Mouse (Mus musculus): ENCODE measurements around the gene Thumpd2. TPM values are rescaled to one million over a fixed set of nuclear protein-coding genes. Genes with fewer than 3 reads are reported as not detected.

Thumpd2 gene
- polyA plus RNA-seq, 1 experiment from 2014 or later: 8.7 TPM

- Histone ChIP-seq H3K9me3 (replicated peaks) (no peaks in the 10 kb centered on the region), H3K27me3 (no peaks in the 10 kb centered on the region), H3K4me2 (no peak overlapping the region), H3K4me3 (no peak overlapping the region), H3K9ac (no peak overlapping the region), H3K36me3 (no peaks in the 10 kb centered on the region), H3K4me1 (replicated peaks) (peaks cover 15% of the 10 kb centered on the region), H3K27ac (no peak overlapping the region)
- ATAC-seq (replicated peaks; ENCODE audit: insufficient number of reproducible peaks, insufficient read depth, low FRiP score, low read depth): no peak
- 90% methylated on average over 4 of the region's 4 CpGs for WGBS
Observed at GRCm38 (mm10) chr17:81001647-81002046, 63.2 kb downstream of the Thumpd2 start.

GRCm38 (mm10) chr17:81001010-81001409 lies 63.9 kb downstream of the Thumpd2 start:
- H3K4me3 ChIP-seq: no peak overlapping the region
- H3K9ac ChIP-seq: no peak overlapping the region
- 77% methylated on average over 12 of the region's 12 CpGs for WGBS
- no peaks in the 10 kb centered on the region for H3K27me3 ChIP-seq
- no peak for ATAC-seq (replicated peaks; ENCODE audit: insufficient number of reproducible peaks, insufficient read depth, low FRiP score, low read depth)
- H3K27ac ChIP-seq: no peak overlapping the region
- H3K4me2 ChIP-seq: no peak overlapping the region
- H3K36me3 ChIP-seq: no peaks in the 10 kb centered on the region
- H3K4me1 ChIP-seq (replicated peaks): peaks cover 15% of the 10 kb centered on the region
- H3K9me3 ChIP-seq (replicated peaks): no peaks in the 10 kb centered on the region

GRCm38 (mm10) chr17:80998958-80999357 lies 65.9 kb downstream of the Thumpd2 start:
- no peak overlapping the region for H3K4me3 ChIP-seq
- H3K9ac ChIP-seq: no peak overlapping the region
- H3K4me2 ChIP-seq: no peak overlapping the region
- peaks cover 3% of the 10 kb centered on the region for H3K4me1 ChIP-seq (replicated peaks)
- 63% methylated on average over 6 of the region's 6 CpGs for WGBS
- H3K27me3 ChIP-seq: no peaks in the 10 kb centered on the region
- H3K36me3 ChIP-seq: no peaks in the 10 kb centered on the region
- no peak for ATAC-seq (replicated peaks; ENCODE audit: insufficient number of reproducible peaks, insufficient read depth, low FRiP score, low read depth)
- no peak overlapping the region for H3K27ac ChIP-seq
- no peaks in the 10 kb centered on the region for H3K9me3 ChIP-seq (replicated peaks)

- H3K9me3 ChIP-seq (replicated peaks): no peaks in the 10 kb centered on the region
- no peaks in the 10 kb centered on the region for H3K4me1 ChIP-seq (replicated peaks)
- no peaks in the 10 kb centered on the region for H3K36me3 ChIP-seq
- WGBS: 60% methylated on average over 2 of the region's 2 CpGs
- H3K9ac ChIP-seq: no peak overlapping the region
- H3K27ac ChIP-seq: no peak overlapping the region
- H3K4me3 ChIP-seq: no peak overlapping the region
- H3K4me2 ChIP-seq: no peak overlapping the region
- no peaks in the 10 kb centered on the region for H3K27me3 ChIP-seq
- no peak for ATAC-seq (replicated peaks; ENCODE audit: insufficient number of reproducible peaks, insufficient read depth, low FRiP score, low read depth)
Observed at GRCm38 (mm10) chr17:80997226-80997625, 67.7 kb downstream of the Thumpd2 start.

- Histone ChIP-seq H3K9ac (no peak overlapping the region), H3K4me1 (replicated peaks) (peaks cover 10% of the 10 kb centered on the region), H3K4me3 (no peak overlapping the region), H3K9me3 (replicated peaks) (no peaks in the 10 kb centered on the region), H3K36me3 (no peaks in the 10 kb centered on the region), H3K27ac (peak overlapping the region; percentile 26), H3K4me2 (no peak overlapping the region), H3K27me3 (no peaks in the 10 kb centered on the region)
- 44% methylated on average over 8 of the region's 8 CpGs for WGBS
- ATAC-seq (replicated peaks; ENCODE audit: insufficient number of reproducible peaks, insufficient read depth, low FRiP score, low read depth): no peak; the same call in 1 of the 2 replicates
Observed at GRCm38 (mm10) chr17:80991535-80992127, 73.3 kb downstream of the Thumpd2 start.

GRCm38 (mm10) chr17:80982976-80983375 lies 81.9 kb downstream of the Thumpd2 start:
- H3K4me3 ChIP-seq: no peak overlapping the region
- 76% methylated on average over 10 of the region's 10 CpGs for WGBS
- no peaks in the 10 kb centered on the region for H3K27me3 ChIP-seq
- H3K9ac ChIP-seq: no peak overlapping the region
- H3K36me3 ChIP-seq: no peaks in the 10 kb centered on the region
- no peaks in the 10 kb centered on the region for H3K9me3 ChIP-seq (replicated peaks)
- peaks cover 11% of the 10 kb centered on the region; the same call in 1 of the 2 replicates for H3K4me1 ChIP-seq (replicated peaks)
- no peak for ATAC-seq (replicated peaks; ENCODE audit: insufficient number of reproducible peaks, insufficient read depth, low FRiP score, low read depth)
- H3K27ac ChIP-seq: no peak overlapping the region
- no peak overlapping the region for H3K4me2 ChIP-seq

- Histone ChIP-seq H3K36me3 (no peaks in the 10 kb centered on the region), H3K4me3 (no peak overlapping the region), H3K4me1 (replicated peaks) (peaks cover 9% of the 10 kb centered on the region; the same call in 1 of the 2 replicates), H3K27ac (0 out of 2 replicates have a peak overlapping the region, but pooled peaks have one; percentile 18), H3K9me3 (replicated peaks) (no peaks in the 10 kb centered on the region), H3K4me2 (no peak overlapping the region), H3K27me3 (no peaks in the 10 kb centered on the region), H3K9ac (no peak overlapping the region)
- ATAC-seq (replicated peaks; ENCODE audit: insufficient number of reproducible peaks, insufficient read depth, low FRiP score, low read depth): no peak
- 16% methylated on average over 8 of the region's 8 CpGs for WGBS
Observed at GRCm38 (mm10) chr17:80982412-80982787, 82.5 kb downstream of the Thumpd2 start.

GRCm38 (mm10) chr17:80981721-80982411 lies 83.0 kb downstream of the Thumpd2 start:
- H3K27ac ChIP-seq: 0 out of 2 replicates have a peak overlapping the region, but pooled peaks have one; percentile 18
- peaks cover 9% of the 10 kb centered on the region; the same call in 1 of the 2 replicates for H3K4me1 ChIP-seq (replicated peaks)
- H3K27me3 ChIP-seq: no peaks in the 10 kb centered on the region
- H3K4me3 ChIP-seq: no peak overlapping the region
- WGBS: 66% methylated on average over 12 of the region's 12 CpGs
- ATAC-seq (replicated peaks; ENCODE audit: insufficient number of reproducible peaks, insufficient read depth, low FRiP score, low read depth): 0 out of 2 replicates have a peak, but pooled peaks have one; percentile 31
- H3K9ac ChIP-seq: no peak overlapping the region
- H3K9me3 ChIP-seq (replicated peaks): no peaks in the 10 kb centered on the region
- H3K36me3 ChIP-seq: no peaks in the 10 kb centered on the region
- no peak overlapping the region for H3K4me2 ChIP-seq

GRCm38 (mm10) chr17:80980096-80980495 lies 84.8 kb downstream of the Thumpd2 start:
- no peak for ATAC-seq (replicated peaks; ENCODE audit: insufficient number of reproducible peaks, insufficient read depth, low FRiP score, low read depth)
- no peak overlapping the region for H3K9ac ChIP-seq
- no peaks in the 10 kb centered on the region for H3K36me3 ChIP-seq
- H3K4me3 ChIP-seq: no peak overlapping the region
- H3K9me3 ChIP-seq (replicated peaks): no peaks in the 10 kb centered on the region
- H3K27me3 ChIP-seq: no peaks in the 10 kb centered on the region
- no peak overlapping the region for H3K4me2 ChIP-seq
- peaks cover 9% of the 10 kb centered on the region; the same call in 1 of the 2 replicates for H3K4me1 ChIP-seq (replicated peaks)
- no peak overlapping the region for H3K27ac ChIP-seq
- 56% methylated on average over 10 of the region's 10 CpGs for WGBS

- no peak for ATAC-seq (replicated peaks; ENCODE audit: insufficient number of reproducible peaks, insufficient read depth, low FRiP score, low read depth)
- 87% methylated on average over 5 of the region's 5 CpGs for WGBS
- H3K9ac ChIP-seq: no peak overlapping the region
- H3K4me2 ChIP-seq: no peak overlapping the region
- no peaks in the 10 kb centered on the region for H3K27me3 ChIP-seq
- no peaks in the 10 kb centered on the region for H3K36me3 ChIP-seq
- H3K4me1 ChIP-seq (replicated peaks): peaks cover 8% of the 10 kb centered on the region; the same call in 1 of the 2 replicates
- H3K4me3 ChIP-seq: no peak overlapping the region
- H3K9me3 ChIP-seq (replicated peaks): no peaks in the 10 kb centered on the region
- H3K27ac ChIP-seq: no peak overlapping the region
Observed at GRCm38 (mm10) chr17:80977245-80977644, 87.6 kb downstream of the Thumpd2 start.

Data from heart, embryonic 15.5 days (tissue).